Mouse (Mus musculus) embryonic facial prominence, embryonic 11.5 days (tissue): ENCODE data around the gene Higd1a. TPM values are rescaled to one million over a fixed set of nuclear protein-coding genes. Genes with fewer than 3 reads are reported as not detected.

ENCODE experiments used
- ATAC-seq: fragments of 200-750 bp; cut with Nextera tagmentation; replicated peaks from 2 replicates; pipeline ENCODE4 v1.8.0; 2017; ENCODE audit warnings: low read depth; ENCODE audit not compliant: insufficient number of reproducible peaks, low FRiP score, low TSS enrichment
- DNase-seq: peaks from one replicate; pipeline ENCODE4 v3.0.0-alpha.2; 2015; ENCODE audit warnings: low spot score
- H3K27ac ChIP-seq: fragments of 300-500 bp; sonication (generic); replicated peaks from 2 replicates; pipeline ENCODE4 v1.5.1; 2014; ENCODE audit warnings: mild to moderate bottlenecking, low read depth, low read length, control low read depth
- H3K27me3 ChIP-seq: fragments of 300-500 bp; sonication (generic); 2 replicates; pipeline ENCODE4 v1.6.1; 2014; ENCODE audit warnings: mild to moderate bottlenecking, low read length, moderate library complexity, mixed read lengths; ENCODE audit not compliant: control insufficient read depth, insufficient read depth
- H3K36me3 ChIP-seq: fragments of 300-500 bp; sonication (generic); replicated peaks from 2 replicates; pipeline ENCODE4 v1.6.1; 2014; ENCODE audit warnings: low read depth, mild to moderate bottlenecking, low read length, moderate library complexity, mixed read lengths; ENCODE audit not compliant: control insufficient read depth, insufficient read depth
- H3K4me1 ChIP-seq: fragments of 300-500 bp; sonication (generic); 2 replicates; pipeline ENCODE4 v1.6.1; 2014; ENCODE audit warnings: low read length, mixed read lengths; ENCODE audit not compliant: control insufficient read depth, insufficient read depth
- H3K4me2 ChIP-seq: fragments of 300-500 bp; sonication (generic); 2 replicates; pipeline ENCODE4 v1.6.1; 2014; ENCODE audit warnings: low read depth, mild to moderate bottlenecking, control low read depth, low read length, moderate library complexity
- H3K4me3 ChIP-seq: fragments of 300-500 bp; sonication (generic); 2 replicates; pipeline ENCODE4 v1.5.1; 2014; ENCODE audit warnings: low read depth, low read length, control low read depth
- H3K9ac ChIP-seq: fragments of 300-500 bp; sonication (generic); replicated peaks from 2 replicates; pipeline ENCODE4 v1.6.1; 2014; ENCODE audit warnings: mild to moderate bottlenecking, control low read depth, low read length
- H3K9me3 ChIP-seq: fragments of 300-500 bp; sonication (generic); replicated peaks from 2 replicates; pipeline ENCODE4 v1.6.1; 2016; ENCODE audit warnings: mild to moderate bottlenecking, low read length, inconsistent platforms, mixed read lengths; ENCODE audit not compliant: control insufficient read depth
- WGBS: fragments of 180-500 bp; shearing (Covaris S2); extraction: QIAGEN DNeasy Blood & Tissue Kit; methylation state at CpG from one replicate; pipeline ENCODE4 v1.1.7; 2014; 5-methylcytosine and 5-hydroxymethylcytosine counted together
- polyA plus RNA-seq: library from polyadenylated mRNA; unstranded; fragments of >200 nt; fragmentation: Nextera tagmentation; extraction: Ambion mirVana; gene quantifications from 2 replicates; pipeline ENCODE4 v1.2.1, GENCODE M21; 2014

The Higd1a gene
- polyA plus RNA-seq, 1 experiment from 2014 or later = 135 TPM

GRCm38 (mm10) chr9:121829270-121829992 is 28.7 kb downstream of the Higd1a start:
- Histone ChIP-seq H3K27me3 (no peaks in the 10 kb centered on the region), H3K9ac (no peak overlapping the region), H3K36me3 (no peaks in the 10 kb centered on the region), H3K4me1 (no peaks in the 10 kb centered on the region), H3K4me3 (no peak overlapping the region), H3K27ac (no peak overlapping the region), H3K4me2 (no peak overlapping the region), H3K9me3 (no peaks in the 10 kb centered on the region)
- DNase-seq (no peak), ATAC-seq (no peak)
- 69% methylated on average over 7 of the region's 7 CpGs for WGBS

DNA sequence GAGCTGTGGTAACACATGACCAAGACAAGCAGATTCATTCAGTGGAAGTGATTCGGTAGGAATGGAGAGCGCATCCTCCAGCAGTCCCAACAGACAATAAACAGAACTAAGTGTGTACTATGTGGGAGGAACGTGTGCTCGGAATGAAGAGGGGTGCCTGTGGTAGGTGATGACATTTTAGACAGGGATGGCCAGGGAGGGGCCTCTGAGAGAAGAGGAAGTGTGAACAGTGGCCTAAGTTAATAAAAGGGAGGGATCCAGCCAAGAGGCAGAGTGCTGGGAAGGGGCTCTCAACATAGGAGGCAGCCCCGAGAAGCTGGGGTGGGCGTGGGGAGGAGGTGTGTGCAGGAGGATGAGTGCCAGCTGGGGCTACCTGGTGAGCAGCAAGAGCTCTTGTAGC is 29.8 kb downstream of the Higd1a start:
- Histone ChIP-seq H3K9ac (no peak overlapping the region), H3K4me2 (no peak overlapping the region), H3K27me3 (no peaks in the 10 kb centered on the region), H3K4me1 (no peaks in the 10 kb centered on the region), H3K9me3 (no peaks in the 10 kb centered on the region), H3K4me3 (no peak overlapping the region), H3K36me3 (no peaks in the 10 kb centered on the region), H3K27ac (no peak overlapping the region)
- WGBS = 83% methylated on average over 6 of the region's 6 CpGs
- no peak for ATAC-seq
- DNase-seq = no peak

GRCm38 (mm10) chr9:121826356-121826755 is 31.8 kb downstream of the Higd1a start:
- H3K27me3 ChIP-seq = no peaks in the 10 kb centered on the region
- no peaks in the 10 kb centered on the region for H3K4me1 ChIP-seq
- ATAC-seq = no peak
- WGBS = 89% methylated on average over 3 of the region's 3 CpGs
- no peak overlapping the region for H3K27ac ChIP-seq
- no peak for DNase-seq
- no peaks in the 10 kb centered on the region for H3K36me3 ChIP-seq
- no peak overlapping the region for H3K4me2 ChIP-seq
- no peak overlapping the region for H3K4me3 ChIP-seq
- H3K9me3 ChIP-seq = no peaks in the 10 kb centered on the region
- H3K9ac ChIP-seq = no peak overlapping the region

DNA sequence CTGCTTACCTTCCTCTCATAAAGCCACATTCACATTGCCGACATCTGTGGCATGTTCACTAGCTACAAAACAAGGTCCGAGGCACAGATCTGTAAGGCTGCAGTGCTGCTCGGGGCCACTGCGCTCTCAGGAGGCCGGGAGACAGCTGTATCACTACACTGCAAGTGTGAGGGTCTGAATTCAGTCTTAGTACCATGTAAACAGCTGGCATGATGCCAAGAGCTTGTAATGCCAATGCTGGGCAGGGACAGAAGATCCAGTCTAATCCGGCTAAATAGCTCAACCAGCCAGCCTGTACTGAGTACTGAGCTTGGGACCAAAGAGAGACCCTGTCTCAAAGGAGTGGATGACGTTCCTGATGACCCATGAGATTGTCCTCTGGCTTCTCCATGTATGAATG is 34.2 kb downstream of the Higd1a start:
- Histone ChIP-seq H3K27ac (no peak overlapping the region), H3K4me2 (no peak overlapping the region), H3K4me3 (no peak overlapping the region), H3K4me1 (no peaks in the 10 kb centered on the region), H3K9me3 (no peaks in the 10 kb centered on the region), H3K27me3 (no peaks in the 10 kb centered on the region), H3K9ac (no peak overlapping the region), H3K36me3 (no peaks in the 10 kb centered on the region)
- WGBS = 87% methylated on average over 7 of the region's 7 CpGs
- no peak for ATAC-seq
- DNase-seq = no peak

DNA sequence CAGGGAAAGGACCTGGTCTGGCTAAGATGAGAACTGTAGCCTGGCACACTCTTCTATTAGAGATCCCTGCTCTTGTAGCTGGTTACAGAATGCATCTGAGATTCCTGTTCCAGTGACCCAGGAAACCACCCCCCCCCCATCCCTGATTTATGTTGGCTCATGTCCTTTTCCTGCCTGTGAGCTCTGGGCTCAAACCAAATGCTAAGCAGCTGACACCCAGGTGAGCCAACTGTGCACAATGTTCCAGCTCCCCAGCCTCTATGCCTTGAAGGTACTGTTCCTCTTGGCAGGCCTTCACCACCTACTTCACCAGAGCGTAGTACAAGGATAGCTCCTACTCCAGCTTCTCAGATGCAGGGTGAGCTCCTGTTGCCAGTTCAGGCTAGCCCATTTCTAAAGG is 35.1 kb downstream of the Higd1a start:
- Histone ChIP-seq H3K27me3 (no peaks in the 10 kb centered on the region), H3K27ac (no peak overlapping the region), H3K4me3 (no peak overlapping the region), H3K4me1 (no peaks in the 10 kb centered on the region), H3K36me3 (no peaks in the 10 kb centered on the region), H3K9me3 (no peaks in the 10 kb centered on the region), H3K9ac (no peak overlapping the region), H3K4me2 (no peak overlapping the region)
- ATAC-seq = no peak
- no peak for DNase-seq
- 100% methylated on average over 1 of the region's 1 CpGs for WGBS

DNA sequence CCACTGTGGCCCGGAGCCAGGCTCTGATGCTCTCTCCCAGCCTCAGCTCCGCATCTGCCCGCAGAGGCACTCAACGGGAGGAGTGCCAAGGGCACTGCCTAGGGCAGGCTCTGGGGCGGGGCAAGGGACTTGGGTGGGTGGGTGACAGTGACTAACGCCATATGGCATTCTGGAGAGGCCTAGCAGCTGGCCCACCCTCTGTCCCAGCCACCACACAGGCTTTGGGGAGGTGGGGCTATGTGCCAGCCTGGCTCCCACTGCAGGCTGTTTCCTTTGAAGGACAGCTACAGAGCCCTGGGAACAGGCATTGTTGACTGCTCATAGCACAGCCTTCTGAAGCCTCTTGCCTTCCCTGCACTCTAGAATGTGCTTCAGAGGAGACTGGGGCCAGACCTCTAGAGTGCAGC is 35.6 kb downstream of the Higd1a start:
- Histone ChIP-seq H3K27me3 (no peaks in the 10 kb centered on the region), H3K36me3 (no peaks in the 10 kb centered on the region), H3K4me3 (no peak overlapping the region), H3K9ac (no peak overlapping the region), H3K27ac (no peak overlapping the region), H3K4me2 (no peak overlapping the region), H3K4me1 (no peaks in the 10 kb centered on the region), H3K9me3 (no peaks in the 10 kb centered on the region)
- 85% methylated on average over 6 of the region's 6 CpGs for WGBS
- DNase-seq (no peak), ATAC-seq (no peak)

DNA sequence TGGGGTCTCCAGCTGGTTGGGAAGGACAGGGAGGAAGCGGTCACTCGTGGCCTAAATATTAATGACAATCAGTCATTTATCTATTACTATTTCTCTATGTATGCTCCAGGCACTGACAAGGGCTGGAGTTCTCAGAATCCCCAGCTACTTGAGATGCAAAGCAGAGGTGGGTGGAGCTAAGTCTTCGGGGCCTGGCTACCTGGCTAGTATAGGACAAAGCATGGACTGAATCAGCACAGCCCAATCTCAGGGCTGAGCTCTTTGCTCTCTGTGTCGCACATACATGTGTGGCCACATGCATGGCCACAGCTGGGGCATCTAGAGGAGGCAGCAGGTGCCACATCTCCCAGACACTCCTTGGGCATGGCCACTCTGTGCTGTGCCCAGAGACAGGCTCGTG is 37.4 kb downstream of the Higd1a start:
- no peak overlapping the region for H3K27ac ChIP-seq
- ATAC-seq = no peak
- WGBS = 75% methylated on average over 5 of the region's 5 CpGs

DNA sequence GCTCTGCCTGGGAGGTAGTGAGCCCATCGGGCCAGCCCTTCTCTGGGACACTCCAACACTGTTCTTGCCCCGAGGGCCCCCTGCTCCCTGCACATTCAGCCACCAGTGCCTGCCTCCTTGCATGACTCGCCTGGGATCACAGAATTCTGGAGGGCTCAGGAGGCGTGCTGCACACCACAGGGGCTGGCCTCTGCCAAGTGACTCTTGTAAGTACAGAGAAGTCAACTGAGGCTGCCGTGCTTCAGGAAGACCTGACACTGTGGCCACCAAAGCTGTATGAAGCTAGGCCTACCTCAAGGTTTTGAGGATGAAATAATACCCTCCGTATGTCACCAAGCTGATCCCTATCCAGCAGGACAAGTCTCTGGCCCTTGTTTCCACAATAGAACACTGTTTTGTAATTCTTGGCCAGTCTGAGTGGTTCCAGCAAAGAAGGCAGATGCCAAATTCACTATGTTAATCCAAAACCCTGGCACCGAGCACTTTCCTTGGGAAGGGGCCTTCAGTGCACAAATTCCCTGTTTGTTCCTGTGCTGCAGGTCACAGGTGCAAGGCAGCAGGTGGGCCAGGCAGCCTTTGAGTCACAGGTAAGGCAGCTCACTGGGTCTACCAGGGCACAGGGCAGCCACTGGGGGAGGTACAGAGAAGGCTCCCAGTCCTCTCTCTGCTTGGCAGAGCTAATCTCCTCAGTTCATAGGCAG is 38.2 kb downstream of the Higd1a start:
- Histone ChIP-seq H3K4me2 (no peak overlapping the region), H3K27me3 (no peaks in the 10 kb centered on the region), H3K4me1 (no peaks in the 10 kb centered on the region), H3K4me3 (no peak overlapping the region), H3K36me3 (no peaks in the 10 kb centered on the region), H3K9me3 (no peaks in the 10 kb centered on the region), H3K27ac (no peak overlapping the region), H3K9ac (no peak overlapping the region)
- no peak for DNase-seq
- WGBS = 47% methylated on average over 7 of the region's 7 CpGs
- ATAC-seq = no peak

More for the DNA sequence above, 37.4 kb downstream of the Higd1a start:
- Histone ChIP-seq H3K9ac (no peak overlapping the region), H3K4me1 (no peaks in the 10 kb centered on the region), H3K4me2 (no peak overlapping the region), H3K9me3 (no peaks in the 10 kb centered on the region), H3K27me3 (no peaks in the 10 kb centered on the region), H3K36me3 (no peaks in the 10 kb centered on the region), H3K4me3 (no peak overlapping the region)
- DNase-seq = no peak
